Mouse (Mus musculus): ENCODE measurements around the gene Abhd17a.

DNA sequence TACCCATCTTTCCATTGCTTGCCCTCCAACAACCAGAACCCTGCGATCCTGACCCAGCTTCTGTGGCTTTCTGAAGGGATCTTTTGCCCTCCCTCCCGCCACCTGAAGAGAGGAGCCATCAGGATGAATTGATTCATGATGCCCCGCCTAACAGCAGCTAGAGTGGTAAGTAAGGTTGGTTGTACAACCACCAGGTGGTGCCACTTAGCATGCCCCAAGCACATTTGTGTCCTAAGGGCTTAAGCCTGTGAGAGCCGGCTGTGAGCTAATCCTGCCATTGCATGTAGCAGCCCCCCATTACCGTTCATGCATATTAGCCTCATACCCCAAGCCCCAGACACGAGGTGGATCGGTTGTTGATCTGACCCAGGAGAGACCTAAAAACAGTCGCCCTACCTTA lies 11.2 kb downstream of the Abhd17a start:
- TF ChIP-seq CTCF (IDR thresholded peaks at IDR 0.05) = peak; percentile 77
- no peak for TF ChIP-seq EP300 (IDR thresholded peaks at IDR 0.05)
